ENCODE assay signal across 9 mouse cellular contexts in the genomic region with DNA sequence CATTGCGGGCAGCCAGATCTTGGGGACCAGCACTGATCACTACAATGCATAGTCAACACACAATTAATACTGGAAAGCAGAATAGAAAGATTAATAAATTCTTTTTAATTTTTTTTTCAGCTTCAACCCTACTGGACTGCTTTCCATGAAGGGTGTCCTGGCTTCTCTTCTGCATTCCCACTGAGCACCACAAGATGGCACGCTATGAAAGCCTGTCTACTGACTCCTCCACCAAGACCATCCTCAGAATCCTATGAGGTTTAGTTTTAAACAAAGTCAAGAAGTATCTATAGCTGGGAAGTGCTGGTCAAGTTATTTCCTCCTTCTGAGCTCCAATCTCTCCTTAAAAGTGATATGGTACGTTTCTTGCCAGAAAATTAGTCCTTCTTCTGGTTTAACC. TPM values are rescaled to one million over a fixed set of nuclear protein-coding genes. Genes with fewer than 3 reads are reported as not detected.
DNase-seq lines count a peak whose midpoint lies in the region; ATAC-seq lines count a peak whose summit lies in the region.
"Not testable (repeated sequence)": the region's sequence is repeated elsewhere in the genome, so short reads cannot be mapped to it uniquely, and the experiment has no call there.
"Had no signal": no experiment of that assay in that cellular context is flagged by ENCODE, and none has a peak within 500 bp of the region (broad histone marks: within the 10 kb centered on the region; RNA-seq: fewer than 3 reads in every experiment).

No protein-coding gene starts in this region.

- DNase-seq in adrenal gland, postnatal 14 days, result peak; percentile 3
- peak; percentile 5 to 50 for DNase-seq in kidney, postnatal 36 days
- peak; percentile 22 to 43 for DNase-seq in left cerebral cortex, postnatal 14 days (ENCODE audit: low spot score in 2 of 2)
- peak; percentile 64 for DNase-seq in lung, postnatal 36 days
- DNase-seq in right cerebral cortex, adult 2 months (ENCODE audit: low spot score in 2 of 2), result peak; percentile 25 to 29

- peak; percentile 71 for ATAC-seq in common myeloid progenitor, adult 5-6 weeks (replicated peaks; ENCODE audit: low read depth, poor library complexity, severe bottlenecking)
- peak; percentile 53 to 71; a peak in 3 of 4 replicates for ATAC-seq in hematopoietic stem cell, adult 5-6 weeks (replicated peaks in 1 of 2; ENCODE audit: insufficient read depth in 1 of 2, low FRiP score in 2 of 2, low TSS enrichment in 1 of 2, low read depth in 1 of 2, poor library complexity in 2 of 2, severe bottlenecking in 2 of 2)

- intact Hi-C loops in left cerebral cortex, postnatal 14 days (cut with DNase I), result not testable (repeated sequence)

RNA-seq across cellular contexts. Expression of gene Bcl2a1a, which starts 18.4 kb away (rescaled TPM):
- 0.70 and 2.1 TPM in 2 replicates for total RNA-seq in adrenal gland, postnatal 14 days (2021)
- 0.41 TPM in 1 of 2 replicates, not detected in the other for total RNA-seq in common myeloid progenitor, adult 5-6 weeks (2017)
- total RNA-seq in hematopoietic stem cell, adult 5-6 weeks (2017), result not detected in 2 replicates
- total RNA-seq in left cerebral cortex, postnatal 14 days (2021), result not detected
- total RNA-seq: gastrocnemius, postnatal 25 days; heart, postnatal 10 days had no signal

Comparison
In these comparisons a context has a peak if more than half of its experiments do, and no peak if none do; other contexts are left out.
1. Peak in every context shown above with its lines: DNase-seq and ATAC-seq.
2. DNase-seq: peak in every context shown above with its lines; median percentile 64 in lung, postnatal 36 days; 32 in left cerebral cortex, postnatal 14 days; 28 in kidney, postnatal 36 days; 27 in right cerebral cortex, adult 2 months; 3 in adrenal gland, postnatal 14 days.